Mouse (Mus musculus) liver, embryonic 11.5 days (tissue): ENCODE measurements around the gene Cxcl17. TPM values are rescaled to one million over a fixed set of nuclear protein-coding genes. Genes with fewer than 3 reads are reported as not detected.

Experiments
- ATAC-seq: fragments of 200-750 bp; cut with Nextera tagmentation; replicated peaks from 2 replicates; pipeline ENCODE4 v1.8.0; 2017; ENCODE audit warnings: moderate number of reproducible peaks, mild to moderate bottlenecking, moderate TSS enrichment, moderate library complexity; ENCODE audit not compliant: low FRiP score
- DNase-seq: peaks from one replicate; pipeline ENCODE4 v3.0.0-alpha.2; 2017; ENCODE audit warnings: low spot score
- H3K27ac ChIP-seq: fragments of 300-500 bp; sonication (generic); 2 replicates; pipeline ENCODE4 v1.5.1; 2014; ENCODE audit warnings: mild to moderate bottlenecking, low read depth, low read length, control low read depth
- H3K27me3 ChIP-seq: fragments of 300-500 bp; sonication (generic); replicated peaks from 2 replicates; pipeline ENCODE4 v1.6.1; 2014; ENCODE audit warnings: low read length, mixed read lengths; ENCODE audit not compliant: control insufficient read depth, insufficient read depth
- H3K36me3 ChIP-seq: fragments of 300-500 bp; sonication (generic); 2 replicates; pipeline ENCODE4 v1.6.1; 2014; ENCODE audit warnings: mild to moderate bottlenecking, low read length, moderate library complexity, mixed read lengths; ENCODE audit not compliant: control insufficient read depth, insufficient read depth
- H3K4me1 ChIP-seq: fragments of 300-500 bp; sonication (generic); replicated peaks from 2 replicates; pipeline ENCODE4 v1.6.1; 2014; ENCODE audit warnings: low read length, mixed read lengths; ENCODE audit not compliant: control insufficient read depth, insufficient read depth
- H3K4me2 ChIP-seq: fragments of 300-500 bp; sonication (generic); 2 replicates; pipeline ENCODE4 v1.6.1; 2014; ENCODE audit warnings: mild to moderate bottlenecking, control low read depth, moderate library complexity
- H3K4me3 ChIP-seq: fragments of 300-500 bp; sonication (generic); 2 replicates; pipeline ENCODE4 v1.5.1; 2014; ENCODE audit warnings: low read depth, low read length, control low read depth
- H3K9ac ChIP-seq: fragments of 300-500 bp; sonication (generic); 2 replicates; pipeline ENCODE4 v1.6.1; 2014; ENCODE audit warnings: low read depth, low read length, control low read depth
- H3K9me3 ChIP-seq: fragments of 300-500 bp; sonication (generic); 2 replicates; pipeline ENCODE4 v1.6.1; 2016; ENCODE audit warnings: low read length, inconsistent platforms, mixed read lengths; ENCODE audit not compliant: control insufficient read depth
- WGBS: fragments of 180-500 bp; shearing (Covaris S2); extraction: QIAGEN DNeasy Blood & Tissue Kit; methylation state at CpG from one replicate; pipeline ENCODE4 v1.1.7; 2014; 5-methylcytosine and 5-hydroxymethylcytosine counted together
- polyA plus RNA-seq: library from polyadenylated mRNA; unstranded; fragments of >200 nt; fragmentation: Nextera tagmentation; extraction: Ambion mirVana; gene quantifications from 2 replicates; pipeline ENCODE4 v1.2.1, GENCODE M21; 2014

Gene Cxcl17
- polyA plus RNA-seq, 1 experiment from 2014 or later, result 0.38 TPM

GRCm38 (mm10) chr7:25383385-25383784, 29.3 kb downstream of the Cxcl17 start:
- Histone ChIP-seq H3K27ac (no peak overlapping the region), H3K4me1 (peaks cover 17% of the 10 kb centered on the region), H3K36me3 (no peaks in the 10 kb centered on the region; the same call in 1 of the 2 replicates), H3K27me3 (no peaks in the 10 kb centered on the region), H3K4me2 (no peak overlapping the region), H3K9ac (no peak overlapping the region), H3K9me3 (no peaks in the 10 kb centered on the region), H3K4me3 (no peak overlapping the region)
- WGBS, result 78% methylated on average over 7 of the region's 7 CpGs
- ATAC-seq, result no peak
- no peak for DNase-seq

- ATAC-seq (no peak), DNase-seq (no peak)
- no peak overlapping the region for H3K4me3 ChIP-seq
- no peaks in the 10 kb centered on the region for H3K9me3 ChIP-seq
- H3K36me3 ChIP-seq, result no peaks in the 10 kb centered on the region; the same call in 1 of the 2 replicates
- no peak overlapping the region for H3K4me2 ChIP-seq
- H3K4me1 ChIP-seq, result peaks cover 17% of the 10 kb centered on the region
- no peaks in the 10 kb centered on the region; the same call in 1 of the 2 replicates for H3K27me3 ChIP-seq
- H3K27ac ChIP-seq, result no peak overlapping the region
- H3K9ac ChIP-seq, result no peak overlapping the region
Measured at GRCm38 (mm10) chr7:25382541-25382940, 30.1 kb downstream of the Cxcl17 start.

- 60% methylated on average over 3 of the region's 3 CpGs for WGBS
- Histone ChIP-seq H3K9ac (no peak overlapping the region), H3K36me3 (no peaks in the 10 kb centered on the region; the same call in 1 of the 2 replicates)
Measured at GRCm38 (mm10) chr7:25381284-25381680, 31.4 kb downstream of the Cxcl17 start.

GRCm38 (mm10) chr7:25380392-25381283, 32.0 kb downstream of the Cxcl17 start:
- Histone ChIP-seq H3K36me3 (no peaks in the 10 kb centered on the region; the same call in 1 of the 2 replicates), H3K27me3 (no peaks in the 10 kb centered on the region; the same call in 1 of the 2 replicates), H3K4me2 (peak overlapping the region; percentile 92), H3K9me3 (no peaks in the 10 kb centered on the region), H3K27ac (no peak overlapping the region), H3K9ac (no peak overlapping the region; the same call in 1 of the 2 replicates), H3K4me3 (peak overlapping the region; percentile 57), H3K4me1 (peaks cover 13% of the 10 kb centered on the region)
- DNase-seq, result no peak
- 49% methylated on average over 18 of the region's 18 CpGs for WGBS
- ATAC-seq, result peak; percentile 72

More at GRCm38 (mm10) chr7:25381284-25381680, 31.4 kb downstream of the Cxcl17 start:
- DNase-seq (no peak), ATAC-seq (no peak)
- Histone ChIP-seq H3K4me3 (no peak overlapping the region), H3K9me3 (no peaks in the 10 kb centered on the region), H3K27ac (no peak overlapping the region), H3K4me2 (no peak overlapping the region), H3K4me1 (peaks cover 16% of the 10 kb centered on the region), H3K27me3 (no peaks in the 10 kb centered on the region; the same call in 1 of the 2 replicates)

GRCm38 (mm10) chr7:25379551-25380351, 32.9 kb downstream of the Cxcl17 start:
- 2% methylated on average over 42 of the region's 42 CpGs for WGBS
- H3K36me3 ChIP-seq, result no peaks in the 10 kb centered on the region; the same call in 1 of the 2 replicates
- peak overlapping the region; percentile 92 for H3K4me2 ChIP-seq
- DNase-seq, result peak; percentile 70
- ATAC-seq, result peak; percentile 52
- H3K27ac ChIP-seq, result peak overlapping the region; percentile 43
- H3K9ac ChIP-seq, result peak overlapping the region; percentile 76
- no peaks in the 10 kb centered on the region for H3K9me3 ChIP-seq
- H3K4me1 ChIP-seq, result peaks cover 13% of the 10 kb centered on the region
- H3K27me3 ChIP-seq, result no peaks in the 10 kb centered on the region; the same call in 1 of the 2 replicates
- H3K4me3 ChIP-seq, result peak overlapping the region; percentile 57

GRCm38 (mm10) chr7:25378181-25379100, 34.2 kb downstream of the Cxcl17 start:
- ATAC-seq (no peak), DNase-seq (no peak)
- no peak overlapping the region for H3K4me2 ChIP-seq
- H3K27ac ChIP-seq, result no peak overlapping the region
- H3K36me3 ChIP-seq, result no peaks in the 10 kb centered on the region; the same call in 1 of the 2 replicates
- no peak overlapping the region for H3K9ac ChIP-seq
- no peak overlapping the region for H3K4me3 ChIP-seq
- 79% methylated on average over 13 of the region's 13 CpGs for WGBS
- H3K4me1 ChIP-seq, result peaks cover 13% of the 10 kb centered on the region
- no peaks in the 10 kb centered on the region for H3K9me3 ChIP-seq
- H3K27me3 ChIP-seq, result no peaks in the 10 kb centered on the region; the same call in 1 of the 2 replicates

- Histone ChIP-seq H3K27ac (no peak overlapping the region), H3K9me3 (no peaks in the 10 kb centered on the region), H3K36me3 (no peaks in the 10 kb centered on the region), H3K9ac (0 out of 2 replicates have a peak overlapping the region, but pooled peaks have one; percentile 10), H3K4me3 (peak overlapping the region; percentile 17), H3K4me2 (peak overlapping the region; percentile 54), H3K27me3 (no peaks in the 10 kb centered on the region; the same call in 1 of the 2 replicates), H3K4me1 (peaks cover 13% of the 10 kb centered on the region)
- 47% methylated on average over 8 of the region's 8 CpGs for WGBS
- no peak for ATAC-seq
- no peak for DNase-seq
Measured at GRCm38 (mm10) chr7:25377100-25377700, 35.5 kb downstream of the Cxcl17 start.
